Mouse (Mus musculus) limb, embryonic 10.5 days (tissue): ENCODE measurements around the gene Exog. TPM values are rescaled to one million over a fixed set of nuclear protein-coding genes. Genes with fewer than 3 reads are reported as not detected.

ENCODE experiments used
- DNase-seq: peaks from one replicate; pipeline ENCODE4 v3.0.0-alpha.2; 2017; ENCODE audit warnings: low spot score
- H3K27ac ChIP-seq: fragments of 300-500 bp; sonication (generic); 2 replicates; pipeline ENCODE4 v1.5.1; 2016; ENCODE audit warnings: mild to moderate bottlenecking
- H3K27me3 ChIP-seq: fragments of 300-500 bp; sonication (generic); 2 replicates; pipeline ENCODE4 v1.6.1; 2016; ENCODE audit warnings: low read depth, mild to moderate bottlenecking; ENCODE audit not compliant: poor library complexity, severe bottlenecking
- H3K36me3 ChIP-seq: fragments of 300-500 bp; sonication (generic); 2 replicates; pipeline ENCODE4 v1.6.1; 2016; ENCODE audit warnings: mild to moderate bottlenecking, moderate library complexity
- H3K4me1 ChIP-seq: fragments of 300-500 bp; sonication (generic); 2 replicates; pipeline ENCODE4 v1.6.1; 2016
- H3K4me3 ChIP-seq: fragments of 300-500 bp; sonication (generic); 2 replicates; pipeline ENCODE4 v1.5.1; 2016; ENCODE audit warnings: mild to moderate bottlenecking, moderate library complexity
- H3K9me3 ChIP-seq: fragments of 300-500 bp; sonication (generic); replicated peaks from 2 replicates; pipeline ENCODE4 v1.6.1; 2016; ENCODE audit warnings: mild to moderate bottlenecking
- WGBS: fragments of 180-500 bp; shearing (Covaris S2); methylation state at CpG from one replicate; pipeline ENCODE4 v1.1.7; 2016; 5-methylcytosine and 5-hydroxymethylcytosine counted together
- polyA plus RNA-seq: library from polyadenylated mRNA; unstranded; fragments of >200 nt; fragmentation: Nextera tagmentation; extraction: Ambion mirVana; gene quantifications from 2 replicates; pipeline ENCODE4 v1.2.1, GENCODE M21; 2016

The Exog gene
- polyA plus RNA-seq, 1 experiment from 2014 or later, result 44.6 TPM

DNA sequence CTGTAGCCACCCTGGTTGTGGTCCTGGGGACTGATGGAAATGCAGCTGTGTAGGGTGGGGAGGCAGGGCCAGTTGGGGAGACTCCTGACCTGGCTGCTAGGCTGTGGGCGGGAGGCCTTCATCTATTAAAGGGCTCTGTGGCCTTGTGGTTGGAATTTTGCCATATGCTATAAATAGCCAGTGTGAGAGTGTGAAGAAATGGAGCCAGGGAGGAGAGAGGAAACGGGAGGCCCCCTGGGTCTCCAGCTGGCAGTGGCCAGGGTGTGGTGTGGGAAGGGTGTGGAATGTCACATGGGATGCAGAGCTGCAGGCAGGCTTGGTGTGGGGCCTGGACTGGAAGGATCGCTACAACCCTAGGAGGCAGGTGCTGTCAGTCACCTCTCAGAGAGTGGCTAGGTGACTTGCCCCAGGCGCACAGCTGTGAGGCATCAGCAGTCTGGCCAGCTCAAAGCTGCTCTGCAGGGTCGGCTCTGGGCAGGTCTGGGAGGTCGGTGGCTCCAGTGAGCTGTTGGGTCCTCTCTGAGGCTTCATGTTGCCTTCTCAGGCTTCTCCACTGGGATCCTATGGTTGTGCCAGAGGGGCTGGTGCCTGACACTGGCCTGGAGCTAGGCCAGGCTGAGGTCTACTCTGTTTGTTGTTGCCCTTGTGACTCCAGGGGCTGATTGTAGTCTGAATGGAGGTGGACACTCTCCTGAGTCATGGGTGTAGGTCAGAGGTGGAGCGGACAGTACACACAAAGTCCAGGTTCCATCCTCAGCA, 19.3 kb upstream of the Exog start:
- no peaks in the 10 kb centered on the region for H3K27me3 ChIP-seq
- 42% methylated on average over 7 of the region's 7 CpGs for WGBS
- peaks cover 32% of the 10 kb centered on the region for H3K4me1 ChIP-seq
- no peak for DNase-seq
- H3K36me3 ChIP-seq, result peaks cover 55% of the 10 kb centered on the region
- H3K27ac ChIP-seq, result peak overlapping the region; percentile 50; the same call in 1 of the 2 replicates
- no peaks in the 10 kb centered on the region for H3K9me3 ChIP-seq
- H3K4me3 ChIP-seq, result no peak overlapping the region

DNA sequence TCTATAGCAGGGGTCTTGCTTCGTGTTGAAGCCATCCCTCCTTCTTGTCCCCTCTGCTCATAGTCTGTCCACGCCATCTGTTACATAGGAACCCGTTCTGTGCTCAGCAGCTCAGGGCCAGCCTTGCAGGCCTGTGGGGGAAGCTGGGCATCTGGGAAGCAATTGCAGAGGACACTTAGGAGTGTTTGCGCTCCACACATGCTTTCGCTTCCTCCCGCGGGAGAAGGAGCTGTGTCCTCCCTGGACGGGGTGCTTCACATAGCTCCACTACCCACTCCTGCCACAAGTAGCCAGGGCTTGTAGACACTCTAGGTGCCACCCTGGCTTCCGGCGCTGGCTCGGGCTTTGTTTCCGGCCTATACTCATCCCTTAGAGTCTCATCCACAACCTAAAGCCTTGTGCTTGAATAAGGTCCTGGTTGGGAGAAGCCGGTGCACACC, 18.7 kb upstream of the Exog start:
- no peaks in the 10 kb centered on the region for H3K9me3 ChIP-seq
- 87% methylated on average over 13 of the region's 13 CpGs for WGBS
- H3K4me3 ChIP-seq, result no peak overlapping the region
- peaks cover 61% of the 10 kb centered on the region for H3K36me3 ChIP-seq
- DNase-seq, result no peak
- H3K4me1 ChIP-seq, result peaks cover 32% of the 10 kb centered on the region
- H3K27me3 ChIP-seq, result no peaks in the 10 kb centered on the region
- peak overlapping the region; percentile 50; the same call in 1 of the 2 replicates for H3K27ac ChIP-seq

DNA sequence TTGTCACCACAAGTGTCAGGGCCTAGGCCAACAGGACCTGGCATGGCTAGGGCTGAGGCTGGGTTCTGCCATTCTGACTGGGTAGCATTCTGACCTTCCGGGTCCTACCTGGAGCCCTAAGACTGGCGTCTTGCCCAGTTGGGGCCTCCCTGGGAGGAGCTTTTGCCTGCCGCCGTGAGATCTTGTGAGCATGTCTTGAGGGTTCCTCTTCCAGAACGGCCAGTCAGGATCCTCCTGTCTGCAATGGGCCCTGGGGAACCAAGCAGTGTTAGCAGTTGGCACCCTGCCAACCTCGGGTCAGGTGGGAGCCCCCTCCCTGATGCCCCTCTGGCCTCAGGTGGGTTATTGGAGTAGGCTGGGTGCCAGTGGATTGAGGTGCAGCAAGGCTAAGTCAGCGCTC, 18.3 kb upstream of the Exog start:
- H3K9me3 ChIP-seq, result no peaks in the 10 kb centered on the region
- H3K36me3 ChIP-seq, result peaks cover 64% of the 10 kb centered on the region
- 0 out of 2 replicates have a peak overlapping the region, but pooled peaks have one; percentile 50 for H3K27ac ChIP-seq
- no peak for DNase-seq
- peaks cover 32% of the 10 kb centered on the region for H3K4me1 ChIP-seq
- 78% methylated on average over 7 of the region's 7 CpGs for WGBS
- H3K27me3 ChIP-seq, result no peaks in the 10 kb centered on the region
- no peak overlapping the region for H3K4me3 ChIP-seq

DNA sequence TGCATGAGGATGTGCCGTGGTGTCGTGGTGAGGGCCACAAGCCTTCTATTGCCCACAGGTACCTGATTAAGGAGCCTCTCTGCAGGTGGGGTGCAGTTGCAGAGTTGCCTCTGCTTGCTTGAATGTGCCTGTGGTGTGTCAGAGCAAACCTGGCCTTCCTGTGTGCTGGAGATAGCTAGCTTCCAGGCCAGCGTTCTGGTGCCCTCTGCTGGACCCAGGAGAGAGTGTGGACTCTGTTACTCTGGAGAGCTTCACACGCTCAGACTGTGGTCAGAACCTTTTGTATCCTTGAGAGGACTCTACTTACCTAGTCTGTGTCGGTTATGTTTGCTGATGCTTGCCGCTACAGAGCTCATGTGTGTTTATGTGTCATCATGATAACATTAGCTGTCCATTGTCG, 14.4 kb upstream of the Exog start:
- Histone ChIP-seq H3K9me3 (no peaks in the 10 kb centered on the region), H3K4me3 (no peak overlapping the region), H3K27me3 (no peaks in the 10 kb centered on the region), H3K4me1 (peaks cover 15% of the 10 kb centered on the region), H3K27ac (no peak overlapping the region), H3K36me3 (peaks cover 87% of the 10 kb centered on the region)
- peak; percentile 75 for DNase-seq
- 67% methylated on average over 7 of the region's 7 CpGs for WGBS

DNA sequence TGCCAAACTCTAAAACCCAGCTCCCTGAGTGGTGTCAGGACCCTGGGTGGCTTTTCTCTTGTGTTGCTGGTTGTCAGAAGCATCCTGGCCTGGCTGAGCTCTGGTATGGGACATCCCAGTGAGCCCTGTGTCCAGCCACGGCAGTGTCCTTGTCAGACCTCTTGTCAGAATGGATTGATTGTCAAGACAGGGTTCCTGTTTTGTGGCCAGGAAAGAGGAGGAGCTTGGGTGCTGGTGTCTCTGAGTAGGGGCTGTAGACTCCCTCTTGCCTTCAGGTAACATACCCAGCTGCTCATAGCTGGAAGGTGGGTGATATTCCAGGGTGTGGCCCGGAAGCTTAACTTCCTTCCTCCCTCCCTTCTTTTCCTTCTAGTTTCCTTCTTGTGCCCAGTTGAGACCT, 8.9 kb upstream of the Exog start:
- Histone ChIP-seq H3K4me1 (no peaks in the 10 kb centered on the region), H3K36me3 (peaks cover 95% of the 10 kb centered on the region), H3K9me3 (no peaks in the 10 kb centered on the region), H3K4me3 (no peak overlapping the region), H3K27me3 (no peaks in the 10 kb centered on the region), H3K27ac (no peak overlapping the region)
- WGBS, result 87% methylated on average over 2 of the region's 2 CpGs
- DNase-seq, result no peak

DNA sequence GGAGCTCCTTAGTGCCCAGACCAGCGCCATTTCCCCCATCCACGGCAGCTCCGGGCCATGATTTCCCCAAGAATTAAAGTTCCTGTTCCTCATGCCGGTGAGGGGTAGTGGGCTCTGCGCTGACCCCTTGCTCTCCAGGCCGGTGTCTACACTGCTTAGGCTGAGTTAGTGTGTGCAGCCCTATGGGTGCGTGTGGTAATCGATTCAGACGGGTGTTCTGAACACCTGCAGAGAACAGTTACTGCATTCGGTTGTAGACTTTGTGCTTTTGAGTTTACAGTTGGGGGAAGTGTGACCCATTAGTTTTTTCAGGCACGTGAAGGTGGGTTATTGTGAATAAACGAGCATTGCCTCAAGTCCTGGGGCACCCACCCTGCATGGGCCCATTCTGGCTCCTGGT, 6.7 kb upstream of the Exog start:
- peaks cover 82% of the 10 kb centered on the region for H3K36me3 ChIP-seq
- no peaks in the 10 kb centered on the region for H3K9me3 ChIP-seq
- H3K27me3 ChIP-seq, result no peaks in the 10 kb centered on the region
- H3K4me1 ChIP-seq, result no peaks in the 10 kb centered on the region
- H3K27ac ChIP-seq, result no peak overlapping the region
- no peak for DNase-seq
- WGBS, result 95% methylated on average over 12 of the region's 12 CpGs
- H3K4me3 ChIP-seq, result no peak overlapping the region

DNA sequence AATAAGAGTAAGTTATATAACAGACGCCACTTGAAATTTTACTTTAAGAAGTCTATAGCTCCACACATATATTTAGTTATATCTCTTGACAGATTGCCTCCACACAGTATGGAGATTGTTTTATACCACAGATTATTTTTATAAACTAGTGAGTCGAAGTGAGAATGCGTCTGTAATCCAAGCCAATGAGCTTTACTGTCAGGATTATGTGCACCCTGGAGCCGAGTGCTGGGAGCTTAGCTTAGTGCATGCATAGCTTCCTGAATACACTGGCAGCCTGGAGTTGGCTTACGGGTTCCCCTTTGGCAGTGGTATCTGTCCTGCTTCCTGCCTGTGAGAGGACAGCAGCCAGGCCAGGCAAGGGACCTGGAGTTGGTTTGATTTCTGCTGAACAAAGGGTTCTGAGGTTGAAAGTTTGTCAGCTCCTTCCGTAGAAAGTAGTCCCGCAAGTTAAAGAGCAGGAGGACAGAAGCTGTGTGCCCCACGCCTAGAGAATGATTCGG, 6.2 kb upstream of the Exog start:
- Histone ChIP-seq H3K4me3 (no peak overlapping the region), H3K9me3 (no peaks in the 10 kb centered on the region), H3K27ac (no peak overlapping the region), H3K36me3 (peaks cover 79% of the 10 kb centered on the region), H3K27me3 (no peaks in the 10 kb centered on the region), H3K4me1 (no peaks in the 10 kb centered on the region)
- WGBS, result 93% methylated on average over 9 of the region's 9 CpGs
- DNase-seq, result no peak

DNA sequence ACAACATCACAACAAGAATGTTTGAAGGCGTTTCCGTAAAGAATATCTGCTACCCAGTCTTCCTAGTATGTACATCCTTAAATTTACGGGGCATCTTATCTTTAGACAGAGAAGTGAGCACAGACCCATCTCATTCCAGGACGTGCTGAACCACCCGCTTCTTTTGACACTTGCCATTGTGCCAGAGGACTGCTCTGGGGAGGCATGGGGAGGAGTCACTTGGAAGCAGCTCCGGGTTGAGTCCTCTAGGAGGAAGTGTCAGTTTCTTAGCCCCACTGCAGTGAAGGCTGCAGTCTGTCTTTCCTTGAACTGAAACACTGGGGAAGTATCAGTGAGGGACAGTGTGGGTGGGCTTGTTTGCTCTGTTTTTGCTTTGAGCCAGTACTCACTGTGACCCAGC, 994 bp downstream of the Exog start:
- WGBS, result 57% methylated on average over 6 of the region's 6 CpGs
- Histone ChIP-seq H3K36me3 (peaks cover 53% of the 10 kb centered on the region), H3K27ac (peak overlapping the region; percentile 93)

DNA sequence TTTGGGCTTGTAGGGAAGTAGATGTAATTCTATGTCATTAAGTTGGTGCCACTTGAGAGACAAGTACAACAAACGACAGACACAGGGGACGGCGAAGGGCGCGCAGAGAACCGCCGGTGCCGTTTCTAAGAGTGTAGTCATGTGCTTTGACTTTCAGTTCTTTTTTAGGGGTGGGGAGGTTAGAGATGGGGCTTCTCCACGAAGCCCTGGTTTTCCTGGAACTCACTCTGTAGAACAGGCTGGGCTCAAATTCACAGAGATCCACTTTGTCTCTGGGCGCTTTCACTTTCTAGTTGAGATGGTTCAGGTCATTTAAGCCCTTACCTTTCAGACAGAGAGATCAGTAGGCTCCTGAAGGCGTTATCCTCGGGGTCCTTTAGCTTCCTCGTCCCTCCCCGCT, 11.2 kb downstream of the Exog start:
- H3K4me1 ChIP-seq, result no peaks in the 10 kb centered on the region
- no peak overlapping the region for H3K4me3 ChIP-seq
- H3K36me3 ChIP-seq, result peaks cover 88% of the 10 kb centered on the region
- no peaks in the 10 kb centered on the region for H3K27me3 ChIP-seq
- no peaks in the 10 kb centered on the region for H3K9me3 ChIP-seq
- DNase-seq, result no peak
- WGBS, result 94% methylated on average over 14 of the region's 14 CpGs
- no peak overlapping the region for H3K27ac ChIP-seq

More for the DNA sequence above, 994 bp downstream of the Exog start:
- Histone ChIP-seq H3K4me3 (peak overlapping the region; percentile 96), H3K27me3 (no peaks in the 10 kb centered on the region), H3K9me3 (no peaks in the 10 kb centered on the region), H3K4me1 (peaks cover 16% of the 10 kb centered on the region)
- no peak for DNase-seq

DNA sequence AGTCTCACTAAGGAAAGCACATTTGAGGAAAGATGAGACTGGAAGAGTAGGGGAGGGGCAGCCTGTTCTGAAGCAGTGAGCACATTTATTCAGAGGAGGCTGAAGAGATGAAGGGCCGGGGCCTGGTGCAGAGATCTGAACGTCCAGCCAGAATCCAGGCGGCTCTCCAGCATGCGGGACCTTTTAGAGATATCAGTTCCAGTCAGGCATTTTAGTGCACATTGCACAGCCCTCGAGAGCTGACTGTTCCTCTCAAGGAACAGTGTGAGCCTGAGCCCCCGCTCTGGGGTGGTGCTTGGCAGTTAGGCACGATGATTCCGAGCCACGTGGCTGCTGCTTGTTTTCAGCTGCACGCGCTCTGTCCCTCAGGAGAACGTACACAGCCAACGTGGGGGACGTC, 12.4 kb downstream of the Exog start:
- WGBS, result 89% methylated on average over 14 of the region's 14 CpGs
- no peak for DNase-seq
- H3K9me3 ChIP-seq, result no peaks in the 10 kb centered on the region
- no peaks in the 10 kb centered on the region for H3K27me3 ChIP-seq
- peaks cover 88% of the 10 kb centered on the region for H3K36me3 ChIP-seq
- no peaks in the 10 kb centered on the region for H3K4me1 ChIP-seq
- H3K27ac ChIP-seq, result no peak overlapping the region
- no peak overlapping the region for H3K4me3 ChIP-seq

DNA sequence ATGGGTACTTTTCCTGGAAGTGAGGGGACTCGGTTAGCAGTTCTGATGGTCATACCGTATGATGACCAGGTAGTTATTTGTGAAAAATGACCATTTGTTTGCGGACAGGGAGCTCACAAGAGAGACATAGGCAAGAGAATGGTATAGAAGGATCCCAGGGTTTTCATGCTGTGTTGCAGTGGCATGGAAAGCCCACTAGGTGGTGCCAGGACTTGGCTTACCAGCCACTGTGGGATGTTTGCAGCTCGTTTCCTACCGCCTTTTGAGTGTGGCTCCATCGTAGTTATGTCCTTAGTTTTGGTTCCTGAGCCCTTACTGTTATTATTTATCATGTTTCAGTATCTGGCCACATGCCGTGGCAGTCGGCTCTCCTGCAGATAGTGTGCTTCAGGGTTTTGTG, 15.7 kb downstream of the Exog start:
- Histone ChIP-seq H3K4me1 (no peaks in the 10 kb centered on the region), H3K27ac (no peak overlapping the region), H3K9me3 (no peaks in the 10 kb centered on the region), H3K36me3 (peaks cover 91% of the 10 kb centered on the region), H3K4me3 (no peak overlapping the region), H3K27me3 (no peaks in the 10 kb centered on the region)
- DNase-seq, result peak; percentile 70
- 58% methylated on average over 8 of the region's 8 CpGs for WGBS

DNA sequence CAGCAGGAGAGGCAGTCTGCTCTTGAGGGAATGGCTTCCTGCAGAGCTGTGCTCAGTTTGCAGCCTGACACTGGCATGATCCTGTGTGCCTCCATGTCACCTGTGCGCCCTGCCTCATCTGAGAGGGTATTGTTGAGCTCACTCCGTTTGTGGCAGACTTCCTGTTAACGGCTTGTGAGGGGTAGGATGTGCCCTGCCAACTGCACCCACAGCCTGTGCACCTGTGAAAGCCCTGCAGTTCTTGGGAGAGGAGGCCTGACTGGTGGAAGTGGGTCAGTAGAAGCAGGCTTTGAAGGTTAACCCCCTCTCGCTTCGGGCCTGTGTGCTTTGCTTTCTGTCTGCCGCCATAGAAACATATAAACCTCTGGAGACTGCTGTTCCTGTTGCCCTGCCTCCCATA, 20.3 kb downstream of the Exog start:
- 93% methylated on average over 6 of the region's 6 CpGs for WGBS
- Histone ChIP-seq H3K36me3 (peaks cover 86% of the 10 kb centered on the region), H3K9me3 (no peaks in the 10 kb centered on the region), H3K27ac (no peak overlapping the region), H3K4me1 (0 out of 2 replicates have a peak, but pooled peaks cover 2% of the 10 kb centered on the region), H3K27me3 (no peaks in the 10 kb centered on the region), H3K4me3 (no peak overlapping the region)
- no peak for DNase-seq

DNA sequence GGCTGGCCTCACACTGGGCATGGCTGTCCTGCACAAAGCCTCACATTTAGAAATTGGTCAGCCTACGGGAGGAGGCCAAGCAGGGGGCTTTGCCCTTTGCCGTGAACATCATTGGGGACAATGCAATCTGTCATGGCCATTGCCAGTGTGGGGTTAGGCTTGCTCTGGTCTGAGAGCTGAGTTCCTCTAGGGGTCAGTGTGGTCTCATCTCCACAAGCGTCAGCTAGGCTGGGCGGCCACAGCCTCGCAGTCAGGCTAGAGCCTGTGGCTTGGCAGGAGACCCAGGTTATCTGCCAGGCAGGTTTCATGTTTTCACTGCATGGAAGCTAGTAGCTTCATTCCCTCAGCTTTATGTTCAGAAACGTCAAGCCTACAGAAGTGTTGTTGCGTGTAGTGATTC, 20.9 kb downstream of the Exog start:
- 78% methylated on average over 7 of the region's 7 CpGs for WGBS

More for the DNA sequence above, 20.9 kb downstream of the Exog start:
- 0 out of 2 replicates have a peak, but pooled peaks cover 2% of the 10 kb centered on the region for H3K4me1 ChIP-seq
- no peaks in the 10 kb centered on the region for H3K27me3 ChIP-seq
- H3K36me3 ChIP-seq, result peaks cover 88% of the 10 kb centered on the region
- H3K4me3 ChIP-seq, result no peak overlapping the region
- H3K9me3 ChIP-seq, result no peaks in the 10 kb centered on the region
- H3K27ac ChIP-seq, result no peak overlapping the region
- DNase-seq, result no peak
